Mouse (Mus musculus): Measurements from ENCODE around the gene Gm5431.

- TF ChIP-seq CTCF (IDR thresholded peaks at IDR 0.05; ENCODE audit: borderline replicate concordance, extremely low read depth, insufficient read depth, insufficient read length): peak; percentile 15; the same call in 1 of the 2 replicates
- TF ChIP-seq POLR2A (IDR thresholded peaks at IDR 0.05; ENCODE audit: borderline replicate concordance, extremely low read depth, insufficient read depth, insufficient read length, poor library complexity, severe bottlenecking): no peak
Observed at GRCm38 (mm10) chr11:48871201-48871772, 30.7 kb downstream of the Gm5431 start, which contains the start of gene Irgm1.

All from brain, embryonic 14.5 days (tissue).